Mouse (Mus musculus) urinary bladder, postnatal 36 days (tissue): ENCODE results near the gene Prr13.
A peak's percentile ranks its signal among the peaks of the same experiment; 100 is the strongest.

ENCODE experiments used
- DNase-seq, 2 experiments: peaks; one replicate each; pipeline ENCODE4 v3.0.0; 2022; ENCODE audit warnings: low spot score in 2 of 2, mixed read lengths in 1 of 2

Gene Prr13

GRCm38 (mm10) chr15:102458904-102459317 is at the start of gene Prr13:
Gene Prr13, plus strand, starts transcription at chr15:102459028.
- peak; percentile 89 to 94 for DNase-seq

- no peak for DNase-seq
Measured at GRCm38 (mm10) chr15:102409286-102409685, 49.5 kb upstream of the Prr13 start.

GRCm38 (mm10) chr15:102411077-102411476 is 47.8 kb upstream of the Prr13 start:
- DNase-seq = no peak

- DNase-seq = no peak
Measured at GRCm38 (mm10) chr15:102413687-102414086, 45.1 kb upstream of the Prr13 start.

GRCm38 (mm10) chr15:102417524-102417923 is 41.3 kb upstream of the Prr13 start:
- no peak for DNase-seq

GRCm38 (mm10) chr15:102420986-102421385 is 37.8 kb upstream of the Prr13 start:
- no peak for DNase-seq

GRCm38 (mm10) chr15:102421437-102421836 is 37.4 kb upstream of the Prr13 start:
- DNase-seq = no peak

GRCm38 (mm10) chr15:102423602-102424240 is 35.1 kb upstream of the Prr13 start:
- no peak for DNase-seq

- no peak for DNase-seq
Measured at GRCm38 (mm10) chr15:102424657-102425056, 34.2 kb upstream of the Prr13 start.

GRCm38 (mm10) chr15:102426963-102427362 is 31.9 kb upstream of the Prr13 start:
- DNase-seq = no peak

GRCm38 (mm10) chr15:102432046-102432445 is 26.8 kb upstream of the Prr13 start:
- DNase-seq = no peak

GRCm38 (mm10) chr15:102433173-102433572 is 25.7 kb upstream of the Prr13 start:
- no peak for DNase-seq

- DNase-seq = peak; percentile 86 to 91
Measured at GRCm38 (mm10) chr15:102442490-102442889, 16.3 kb upstream of the Prr13 start.

GRCm38 (mm10) chr15:102445146-102445545 is 13.7 kb upstream of the Prr13 start, which contains the start of gene Amhr2:
Gene Amhr2, plus strand, starts transcription at chr15:102445367.
- DNase-seq = no peak

- DNase-seq = no peak
Measured at GRCm38 (mm10) chr15:102446448-102446847, 12.4 kb upstream of the Prr13 start.

GRCm38 (mm10) chr15:102449366-102449765 is 9.5 kb upstream of the Prr13 start:
- no peak for DNase-seq

- no peak for DNase-seq
Measured at GRCm38 (mm10) chr15:102450928-102451327, 7.9 kb upstream of the Prr13 start.

GRCm38 (mm10) chr15:102451666-102452430 is 7.0 kb upstream of the Prr13 start:
- no peak for DNase-seq

GRCm38 (mm10) chr15:102455993-102456392 is 2.8 kb upstream of the Prr13 start:
- DNase-seq = no peak

GRCm38 (mm10) chr15:102458050-102458736 is 635 bp upstream of the Prr13 start:
- no peak for DNase-seq

GRCm38 (mm10) chr15:102459381-102459780 is 553 bp downstream of the Prr13 start:
- no peak for DNase-seq

GRCm38 (mm10) chr15:102459847-102460246 is 1.0 kb downstream of the Prr13 start:
- no peak for DNase-seq

GRCm38 (mm10) chr15:102460409-102460808 is 1.6 kb downstream of the Prr13 start:
- no peak for DNase-seq
